Mouse (Mus musculus) 3134 (cell line): ENCODE measurements around the gene Comt.

Source experiments
- DNase-seq: peaks from one replicate; pipeline ENCODE4 v3.0.0-alpha.2; 2011; ENCODE audit warnings: low spot score; ENCODE audit not compliant: insufficient read length; ENCODE audit errors: extremely low read depth

Comt gene

DNA sequence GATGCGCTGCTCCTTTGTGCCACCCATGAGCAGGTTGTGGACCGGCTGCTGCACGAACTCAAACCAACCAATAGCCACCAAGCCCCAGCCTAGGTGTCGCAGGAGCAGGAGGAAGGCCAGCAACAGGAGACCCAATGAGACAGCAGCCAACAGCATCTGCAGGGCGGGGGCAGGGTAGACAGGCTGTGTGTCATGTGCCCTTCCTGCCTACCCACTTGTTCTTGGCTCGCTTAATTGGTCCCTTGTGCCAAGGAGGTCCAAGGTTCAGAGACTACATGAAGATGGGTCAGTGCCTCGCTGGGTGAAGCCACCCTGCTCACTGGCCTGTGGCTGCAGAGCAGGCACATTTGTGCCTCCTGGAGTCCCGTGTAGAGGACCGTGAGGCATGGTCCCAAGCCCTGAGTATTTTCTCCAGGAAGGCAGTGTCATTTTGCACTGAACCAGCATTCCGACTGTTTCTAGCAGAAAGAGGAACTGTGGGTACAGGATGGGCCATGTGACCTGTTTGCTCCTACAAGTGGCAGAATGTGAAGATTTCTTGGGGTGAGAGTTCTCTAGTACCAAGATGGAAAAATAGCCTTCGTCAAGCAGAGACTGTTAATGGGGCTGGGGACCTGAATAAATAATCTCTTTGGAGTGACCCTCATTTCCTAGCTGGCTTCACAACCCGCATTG lies 14.7 kb downstream of the Comt start:
- peak; percentile 62 for DNase-seq

DNA sequence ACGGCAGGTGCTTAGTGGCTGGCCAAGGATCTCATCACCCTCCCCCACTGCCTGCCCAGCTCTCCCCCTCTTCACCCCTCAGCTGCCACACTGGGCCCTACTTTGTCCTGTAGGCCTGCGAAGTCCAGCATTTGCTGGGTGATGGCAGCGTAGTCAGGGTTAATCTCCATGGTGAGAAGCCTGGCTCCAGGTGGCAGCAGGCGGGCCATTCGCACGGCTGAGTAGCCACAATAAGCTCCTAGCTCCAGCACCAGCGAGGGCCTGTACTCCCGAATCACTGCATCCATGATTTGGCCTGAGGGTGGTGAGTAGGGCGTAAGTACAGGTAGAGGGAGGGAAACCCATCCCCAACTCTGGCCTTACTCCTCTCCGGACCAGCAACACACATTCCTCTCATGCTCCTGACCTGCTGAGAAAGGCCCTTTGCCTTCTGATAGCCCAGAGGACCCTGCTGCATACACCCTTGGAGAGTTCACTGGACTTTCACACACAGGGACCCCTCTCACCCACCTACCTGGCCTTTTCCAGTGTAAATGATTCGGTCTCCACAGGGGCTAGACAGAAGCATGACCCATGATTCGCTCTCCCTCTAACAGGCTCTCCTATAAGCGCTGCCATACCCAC lies 15.5 kb downstream of the Comt start:
- no peak for DNase-seq

GRCm38 (mm10) chr16:18410418-18410817 lies 16.2 kb downstream of the Comt start:
- no peak for DNase-seq

- DNase-seq, result no peak
Measured at GRCm38 (mm10) chr16:18409776-18410175, 16.9 kb downstream of the Comt start.

GRCm38 (mm10) chr16:18407912-18408311 lies 18.7 kb downstream of the Comt start:
- no peak for DNase-seq

GRCm38 (mm10) chr16:18406293-18406692 lies 20.4 kb downstream of the Comt start:
- peak; percentile 70 for DNase-seq

DNA sequence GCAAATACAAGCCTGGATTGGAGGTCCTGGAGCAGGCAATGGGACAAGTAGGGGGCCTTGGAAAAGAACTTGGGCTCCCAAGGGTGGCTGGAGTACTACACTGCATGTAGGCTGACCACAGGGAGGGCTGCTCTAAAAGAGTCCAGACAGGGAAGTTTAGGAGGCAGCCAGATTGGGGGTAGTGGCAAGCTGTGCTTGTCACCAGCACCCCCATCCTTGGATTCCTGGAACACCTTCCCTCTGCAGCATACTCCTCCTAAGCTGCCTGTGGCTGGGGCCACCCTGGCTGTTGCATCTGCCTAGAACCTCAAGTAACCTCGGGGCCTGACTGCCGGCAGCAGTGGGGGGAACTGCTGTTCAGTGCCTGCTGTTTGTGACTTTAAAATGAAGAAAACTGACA lies 20.8 kb downstream of the Comt start:
- DNase-seq, result no peak

DNA sequence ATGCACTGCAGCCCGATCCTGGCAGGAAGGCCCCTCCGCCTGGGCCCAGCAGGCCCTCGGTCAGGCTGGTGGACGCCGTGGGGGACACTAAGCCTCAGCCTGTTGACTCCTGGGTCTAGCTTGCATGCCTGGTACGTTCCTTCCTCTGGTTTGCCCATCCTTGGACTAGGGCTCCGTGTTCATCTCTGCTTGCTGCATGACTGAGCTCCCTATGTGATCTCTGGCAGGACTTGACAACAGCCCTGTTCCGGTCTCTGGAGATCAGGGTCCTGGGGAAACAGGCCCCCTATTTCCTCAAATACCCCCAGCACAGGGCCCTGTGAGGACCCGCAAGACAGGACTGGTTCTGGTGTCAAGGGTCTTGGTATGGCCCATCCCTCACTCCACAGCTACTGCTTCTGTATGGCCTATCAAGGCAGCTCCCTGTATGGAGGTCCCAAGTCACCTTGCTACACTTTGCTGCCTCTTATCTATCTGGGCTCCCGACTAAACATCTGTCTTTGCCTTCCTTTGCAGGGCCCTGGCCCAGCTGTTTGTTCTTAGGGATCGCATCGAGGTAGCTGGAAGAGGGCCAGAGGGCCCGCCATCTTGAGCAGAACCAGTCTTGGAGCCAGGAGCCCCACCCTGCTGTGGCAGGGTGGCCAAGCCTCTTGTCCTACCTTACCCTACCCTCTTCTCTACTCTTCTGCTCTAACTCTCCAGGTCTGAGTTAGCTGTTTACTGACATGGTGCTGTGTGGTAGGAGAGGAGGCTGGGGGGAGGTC lies 21.4 kb downstream of the Comt start:
- DNase-seq, result no peak

DNA sequence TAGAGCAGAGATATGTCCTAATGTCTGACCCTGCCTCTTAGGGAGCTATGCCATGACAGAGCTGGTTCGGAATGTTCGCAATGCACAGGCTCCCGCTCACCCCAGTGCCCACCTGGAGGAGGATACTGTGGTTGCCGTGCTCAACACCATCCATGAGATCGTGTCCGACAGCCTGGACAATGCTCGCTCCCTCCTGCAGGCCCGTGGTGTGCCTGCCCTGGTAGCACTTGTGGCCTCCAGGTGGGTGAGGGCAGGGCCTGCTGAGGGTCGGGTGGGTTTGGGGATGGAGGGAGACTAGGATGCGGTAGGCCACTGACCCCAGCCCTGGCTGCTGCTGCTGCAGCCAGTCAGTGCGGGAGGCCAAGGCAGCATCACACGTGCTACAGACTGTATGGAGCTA lies 23.4 kb downstream of the Comt start:
- no peak for DNase-seq

- DNase-seq, result no peak
Measured at GRCm38 (mm10) chr16:18400472-18401216, 26.0 kb downstream of the Comt start.

- DNase-seq, result no peak
Measured at GRCm38 (mm10) chr16:18400028-18400427, 26.6 kb downstream of the Comt start.

GRCm38 (mm10) chr16:18396791-18397621 lies 29.6 kb downstream of the Comt start:
- no peak for DNase-seq

GRCm38 (mm10) chr16:18396201-18396600 lies 30.5 kb downstream of the Comt start:
- peak; percentile 83 for DNase-seq

- no peak for DNase-seq
Measured at GRCm38 (mm10) chr16:18395620-18396036, 31.0 kb downstream of the Comt start.

DNA sequence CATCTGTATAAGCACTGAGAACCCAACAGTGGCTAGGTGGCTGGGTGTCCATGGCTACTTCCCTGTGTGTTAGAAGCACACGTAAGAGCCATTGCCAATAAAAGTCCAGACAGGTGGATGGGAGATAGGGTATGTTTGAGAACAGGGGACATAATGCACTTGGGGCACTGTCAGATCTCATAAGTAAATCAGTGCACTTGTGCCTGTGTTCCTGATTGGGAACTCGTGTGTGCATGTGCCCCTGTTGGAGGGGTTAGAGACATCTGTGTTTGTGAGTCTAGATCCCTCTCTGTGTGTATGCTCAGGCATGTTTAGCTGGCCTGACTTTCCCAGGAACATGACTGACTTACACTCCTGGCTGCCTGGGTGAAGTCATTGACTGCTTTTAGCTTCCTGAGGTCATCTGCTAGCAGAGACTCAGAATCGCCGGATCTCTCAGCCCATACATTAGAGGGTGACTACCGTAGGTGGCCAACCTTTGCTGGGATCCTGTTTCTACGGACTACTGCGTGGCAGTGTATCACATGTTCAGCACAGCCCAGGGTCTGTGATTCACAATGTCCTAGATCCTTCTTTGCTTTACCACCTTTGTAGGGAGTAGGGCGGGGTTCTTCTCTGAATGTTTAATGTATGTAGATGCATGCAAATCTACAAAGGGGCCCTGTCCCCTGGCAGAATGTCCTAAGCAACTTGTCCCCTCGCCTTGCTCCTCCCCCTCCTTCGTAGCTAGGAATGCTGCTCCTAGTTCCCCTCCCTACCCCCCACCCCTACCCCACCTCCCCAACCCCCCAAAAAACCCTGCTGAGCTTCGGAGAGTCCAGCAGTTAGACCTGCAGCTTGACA lies 31.7 kb downstream of the Comt start:
- DNase-seq, result no peak

DNA sequence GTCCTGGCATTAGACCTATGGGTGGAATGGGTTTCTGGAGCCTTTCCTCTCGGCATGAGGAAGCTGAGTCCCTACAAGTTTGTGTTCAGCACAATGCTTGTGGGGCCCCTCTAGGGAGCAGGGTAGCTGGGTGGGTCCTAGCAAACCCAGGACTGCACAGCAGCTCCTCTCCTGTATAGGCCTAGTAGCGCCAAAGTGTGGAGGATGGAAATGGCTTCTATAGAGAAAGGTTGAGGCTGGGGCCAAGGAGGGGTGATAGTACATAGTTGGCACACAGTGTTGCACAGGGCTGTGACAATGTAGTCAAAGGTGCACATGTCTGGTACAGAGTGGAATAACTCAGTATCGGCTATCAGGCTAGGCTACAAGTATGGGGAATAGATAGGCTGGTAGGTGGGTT lies 32.6 kb downstream of the Comt start:
- DNase-seq, result no peak

GRCm38 (mm10) chr16:18393595-18393994 lies 33.1 kb downstream of the Comt start:
- no peak for DNase-seq

GRCm38 (mm10) chr16:18392469-18393426 lies 33.9 kb downstream of the Comt start:
- peak; percentile 95 for DNase-seq
